Mouse (Mus musculus): ENCODE measurements at regions not wholly inside any gene's neighbourhood (a gene's known extent, or its start where the extent isn't known, plus 50 kb on each side); places are given as distances from the start of the nearest gene placed in this dataset.

GRCm38 (mm10) chr13:70499302-70499701, 138.1 kb downstream of the Ice1 start:
- Histone ChIP-seq H3K4me3 (ENCODE audit: insufficient read depth, low read depth, low read length) (no peak overlapping the region), H3K27me3 (ENCODE audit: control insufficient read depth, insufficient read depth, low read length) (no peaks in the 10 kb centered on the region), H3K36me3 (ENCODE audit: control insufficient read depth, insufficient read depth, low read length) (no peaks in the 10 kb centered on the region), H3K79me2 (ENCODE audit: control insufficient read depth, insufficient read depth, low read length) (no peaks in the 10 kb centered on the region), H3K4me1 (ENCODE audit: control insufficient read depth, insufficient read depth, low read length) (no peaks in the 10 kb centered on the region), H3K27ac (replicated peaks; ENCODE audit: insufficient read depth, low read depth, low read length) (no peak overlapping the region), H3K9ac (ENCODE audit: low read depth, low read length) (no peak overlapping the region)
- WGBS, result 55% methylated on average over 4 of the region's 4 CpGs
- no peak for TF ChIP-seq POLR2A (IDR thresholded peaks at IDR 0.05; ENCODE audit: extremely low read depth, insufficient read depth, low read length)
- DNase-seq (ENCODE audit: extremely low read depth, low read depth, low spot score), result no peak

Data from liver, adult 2 months (tissue).